Mouse (Mus musculus): ENCODE results near the gene Klk1. TPM values are rescaled to one million over a fixed set of nuclear protein-coding genes. Genes with fewer than 3 reads are reported as not detected.
"Not testable (repeated sequence)": the region's sequence is repeated elsewhere in the genome, so short reads cannot be mapped to it uniquely, and the experiment has no call there.

Gene Klk1
- not detected in 2 replicates for polyA plus RNA-seq (2015; fragmentation: Nextera tagmentation; extraction: Ambion mirVana)

GRCm38 (mm10) chr7:44225076-44225475 is at the start of gene Klk1:
Klk1 (plus strand) TSS chr7:44225360.
- no peak for ATAC-seq (ENCODE audit: low read depth)
- H3K9ac ChIP-seq = no peak within 1 kb of the TSS
- H3K27me3 ChIP-seq = no peaks in the 10 kb centered on the region
- no peak within 1 kb of the TSS for H3K4me2 ChIP-seq
- H3K36me3 ChIP-seq = no peaks in the 10 kb centered on the region
- DNase-seq = no peak
- H3K4me3 ChIP-seq (replicated peaks) = no peak within 1 kb of the TSS
- no peak within 1 kb of the TSS for H3K27ac ChIP-seq
- 8% methylated on average over 1 of the region's 1 CpGs for whole genome bisulfite sequencing (ENCODE audit: insufficient replicate concordance)
- 0 out of 2 replicates have a peak, but pooled peaks cover 4% of the 10 kb centered on the region for H3K4me1 ChIP-seq (replicated peaks)
- no peaks in the 10 kb centered on the region for H3K9me3 ChIP-seq (replicated peaks)

GRCm38 (mm10) chr7:44179299-44180045 is 45.7 kb upstream of the Klk1 start:
- no peak overlapping the region for H3K27ac ChIP-seq
- no peak for ATAC-seq (ENCODE audit: low read depth)
- WGBS (ENCODE audit: insufficient replicate concordance) = 52% methylated on average over 9 of the region's 9 CpGs

GRCm38 (mm10) chr7:44186516-44186915 is 38.6 kb upstream of the Klk1 start:
- not testable (repeated sequence) for H3K36me3 ChIP-seq; H3K4me2 ChIP-seq; H3K27ac ChIP-seq; H3K4me1 ChIP-seq (replicated peaks); H3K4me3 ChIP-seq (replicated peaks); H3K9ac ChIP-seq; H3K9me3 ChIP-seq (replicated peaks); H3K27me3 ChIP-seq; DNase-seq; ATAC-seq (ENCODE audit: low read depth)
- whole genome bisulfite sequencing (ENCODE audit: insufficient replicate concordance) = 47% methylated on average over 8 of the region's 8 CpGs

More at GRCm38 (mm10) chr7:44179299-44180045, 45.7 kb upstream of the Klk1 start:
- H3K4me1 ChIP-seq (replicated peaks) = no peaks in the 10 kb centered on the region
- no peak overlapping the region for H3K4me3 ChIP-seq (replicated peaks)
- H3K36me3 ChIP-seq = no peaks in the 10 kb centered on the region
- DNase-seq = no peak
- no peaks in the 10 kb centered on the region for H3K9me3 ChIP-seq (replicated peaks)
- H3K9ac ChIP-seq = no peak overlapping the region
- H3K4me2 ChIP-seq = no peak overlapping the region
- H3K27me3 ChIP-seq = no peaks in the 10 kb centered on the region

GRCm38 (mm10) chr7:44187936-44188335 is 37.2 kb upstream of the Klk1 start, which contains the start of gene Klk1b24:
Klk1b24 (plus strand) TSS chr7:44188236.
- not testable (repeated sequence) for H3K36me3 ChIP-seq; H3K4me3 ChIP-seq (replicated peaks); DNase-seq; H3K9me3 ChIP-seq (replicated peaks); ATAC-seq (ENCODE audit: low read depth); H3K4me2 ChIP-seq; H3K9ac ChIP-seq; H3K27me3 ChIP-seq; H3K4me1 ChIP-seq (replicated peaks); H3K27ac ChIP-seq

- H3K4me2 ChIP-seq; H3K27me3 ChIP-seq; H3K9me3 ChIP-seq (replicated peaks); H3K9ac ChIP-seq; DNase-seq; ATAC-seq (ENCODE audit: low read depth); H3K36me3 ChIP-seq; H3K27ac ChIP-seq; H3K4me1 ChIP-seq (replicated peaks); H3K4me3 ChIP-seq (replicated peaks): not testable (repeated sequence)
- 58% methylated on average over 1 of the region's 1 CpGs for WGBS (ENCODE audit: insufficient replicate concordance)
Measured at GRCm38 (mm10) chr7:44193466-44193865, 31.7 kb upstream of the Klk1 start.

- no peak within 1 kb of the TSS for H3K4me3 ChIP-seq (replicated peaks)
- no peaks in the 10 kb centered on the region for H3K4me1 ChIP-seq (replicated peaks)
- no peak for DNase-seq
- H3K9me3 ChIP-seq (replicated peaks) = no peaks in the 10 kb centered on the region
- H3K27me3 ChIP-seq = no peaks in the 10 kb centered on the region
- no peak within 1 kb of the TSS for H3K27ac ChIP-seq
- ATAC-seq (ENCODE audit: low read depth) = no peak
- no peaks in the 10 kb centered on the region for H3K36me3 ChIP-seq
- WGBS (ENCODE audit: insufficient replicate concordance) = 37% methylated on average over 3 of the region's 3 CpGs
- no peak within 1 kb of the TSS for H3K4me2 ChIP-seq
- no peak within 1 kb of the TSS for H3K9ac ChIP-seq
Measured at GRCm38 (mm10) chr7:44197891-44198290, 27.3 kb upstream of the Klk1 start, which contains the start of gene Klk1b3. Klk1b3 (plus strand) TSS chr7:44198191.

- not testable (repeated sequence) for H3K4me2 ChIP-seq; ATAC-seq (ENCODE audit: low read depth); H3K36me3 ChIP-seq; H3K4me3 ChIP-seq (replicated peaks); H3K27ac ChIP-seq; H3K9me3 ChIP-seq (replicated peaks); H3K4me1 ChIP-seq (replicated peaks); H3K9ac ChIP-seq; DNase-seq; H3K27me3 ChIP-seq
- 27% methylated on average over 3 of the region's 3 CpGs for WGBS (ENCODE audit: insufficient replicate concordance)
Measured at GRCm38 (mm10) chr7:44207135-44207534, 18.0 kb upstream of the Klk1 start, which contains the start of gene Klk1b4. Klk1b4 (plus strand) TSS chr7:44207435.

GRCm38 (mm10) chr7:44208307-44208706 is 16.9 kb upstream of the Klk1 start:
- no peak for DNase-seq
- H3K4me3 ChIP-seq (replicated peaks) = no peak overlapping the region
- no peaks in the 10 kb centered on the region for H3K36me3 ChIP-seq
- no peaks in the 10 kb centered on the region for H3K27me3 ChIP-seq
- H3K9ac ChIP-seq = no peak overlapping the region
- WGBS (ENCODE audit: insufficient replicate concordance) = 49% methylated on average over 3 of the region's 3 CpGs
- H3K9me3 ChIP-seq (replicated peaks) = no peaks in the 10 kb centered on the region
- no peak for ATAC-seq (ENCODE audit: low read depth)
- H3K4me1 ChIP-seq (replicated peaks) = no peaks in the 10 kb centered on the region
- no peak overlapping the region for H3K27ac ChIP-seq
- no peak overlapping the region for H3K4me2 ChIP-seq

GRCm38 (mm10) chr7:44215645-44216044 is 9.5 kb upstream of the Klk1 start, which contains the start of gene Klk1b5:
Klk1b5 (plus strand) TSS chr7:44215945.
- DNase-seq = no peak
- Histone ChIP-seq H3K4me1 (replicated peaks) (no peaks in the 10 kb centered on the region), H3K9ac (no peak within 1 kb of the TSS), H3K4me2 (no peak within 1 kb of the TSS), H3K4me3 (replicated peaks) (no peak within 1 kb of the TSS), H3K27me3 (no peaks in the 10 kb centered on the region), H3K36me3 (no peaks in the 10 kb centered on the region), H3K27ac (no peak within 1 kb of the TSS), H3K9me3 (replicated peaks) (no peaks in the 10 kb centered on the region)
- no peak for ATAC-seq (ENCODE audit: low read depth)
- whole genome bisulfite sequencing (ENCODE audit: insufficient replicate concordance) = 65% methylated on average over 1 of the region's 1 CpGs

- H3K9me3 ChIP-seq (replicated peaks); H3K27me3 ChIP-seq; H3K4me2 ChIP-seq; H3K9ac ChIP-seq; H3K36me3 ChIP-seq; H3K4me1 ChIP-seq (replicated peaks); H3K27ac ChIP-seq; H3K4me3 ChIP-seq (replicated peaks): not testable (repeated sequence)
- ATAC-seq (ENCODE audit: low read depth) (peak; percentile 36; the same call in 1 of the 2 replicates), DNase-seq (peak; percentile 13)
- WGBS (ENCODE audit: insufficient replicate concordance) = 45% methylated on average over 8 of the region's 10 CpGs
Measured at GRCm38 (mm10) chr7:44221601-44222000, 3.6 kb upstream of the Klk1 start.

GRCm38 (mm10) chr7:44222335-44222734 is 2.8 kb upstream of the Klk1 start:
- H3K9me3 ChIP-seq (replicated peaks); DNase-seq; H3K4me3 ChIP-seq (replicated peaks); H3K4me1 ChIP-seq (replicated peaks); H3K27me3 ChIP-seq; H3K4me2 ChIP-seq; ATAC-seq (ENCODE audit: low read depth); H3K9ac ChIP-seq; H3K36me3 ChIP-seq; H3K27ac ChIP-seq: not testable (repeated sequence)
- 53% methylated on average over 6 of the region's 6 CpGs for WGBS (ENCODE audit: insufficient replicate concordance)

- H3K36me3 ChIP-seq = no peaks in the 10 kb centered on the region
- H3K27me3 ChIP-seq = no peaks in the 10 kb centered on the region
- H3K9ac ChIP-seq = no peak within 1 kb of the TSS
- ATAC-seq (ENCODE audit: low read depth) (no peak), DNase-seq (no peak)
- H3K4me3 ChIP-seq (replicated peaks) = no peak within 1 kb of the TSS
- no peak within 1 kb of the TSS for H3K4me2 ChIP-seq
- no peak within 1 kb of the TSS for H3K27ac ChIP-seq
- WGBS (ENCODE audit: insufficient replicate concordance) = 59% methylated on average over 3 of the region's 3 CpGs
- H3K9me3 ChIP-seq (replicated peaks) = no peaks in the 10 kb centered on the region
- H3K4me1 ChIP-seq (replicated peaks) = peaks cover 15% of the 10 kb centered on the region
Measured at GRCm38 (mm10) chr7:44235909-44236308, 10.7 kb downstream of the Klk1 start, which contains the start of gene Gm36864. Gm36864 (plus strand) TSS chr7:44236177.
